Mouse (Mus musculus) intestine, embryonic 14.5 days (tissue): Measurements from ENCODE around the gene Gm11492. TPM values are rescaled to one million over a fixed set of nuclear protein-coding genes. Genes with fewer than 3 reads are reported as not detected.

Experiments used
- ATAC-seq: fragments of 200-750 bp; cut with Nextera tagmentation; replicated peaks from 2 replicates; pipeline ENCODE4 v1.8.0; 2017; ENCODE audit warnings: low read depth, moderate number of reproducible peaks, moderate TSS enrichment, moderate library complexity; ENCODE audit not compliant: low FRiP score, low TSS enrichment
- DNase-seq: peaks from one replicate; pipeline ENCODE4 v3.0.0-alpha.2; 2018; ENCODE audit warnings: low spot score
- H3K27ac ChIP-seq: fragments of 300-500 bp; sonication (generic); 2 replicates; pipeline ENCODE4 v1.5.1; 2014; ENCODE audit warnings: low read depth, mild to moderate bottlenecking, control low read depth
- H3K27me3 ChIP-seq: fragments of 300-500 bp; sonication (generic); replicated peaks from 2 replicates; pipeline ENCODE4 v1.6.1; 2014; ENCODE audit warnings: low read length, control low read depth; ENCODE audit not compliant: control insufficient read depth, insufficient read depth
- H3K36me3 ChIP-seq: fragments of 300-500 bp; sonication (generic); 2 replicates; pipeline ENCODE4 v1.6.1; 2014; ENCODE audit warnings: low read length, control low read depth; ENCODE audit not compliant: control insufficient read depth, insufficient read depth
- H3K4me1 ChIP-seq: fragments of 300-500 bp; sonication (generic); replicated peaks from 2 replicates; pipeline ENCODE4 v1.6.1; 2014; ENCODE audit warnings: low read length, control low read depth, mixed read lengths; ENCODE audit not compliant: control insufficient read depth, insufficient read depth
- H3K4me2 ChIP-seq: fragments of 300-500 bp; sonication (generic); 2 replicates; pipeline ENCODE4 v1.6.1; 2014; ENCODE audit warnings: low read length
- H3K4me3 ChIP-seq: fragments of 300-500 bp; sonication (generic); 2 replicates; pipeline ENCODE4 v1.5.1; 2014; ENCODE audit warnings: low read depth, low read length, control low read depth, mixed read lengths
- H3K9ac ChIP-seq: fragments of 300-500 bp; sonication (generic); 2 replicates; pipeline ENCODE4 v1.6.1; 2014; ENCODE audit warnings: mild to moderate bottlenecking, low read length
- H3K9me3 ChIP-seq: fragments of 300-500 bp; sonication (generic); 2 replicates; pipeline ENCODE4 v1.6.1; 2016; ENCODE audit warnings: low read length, control low read depth; ENCODE audit not compliant: control insufficient read depth
- WGBS: fragments of 180-500 bp; shearing (Covaris S2); extraction: QIAGEN DNeasy Blood & Tissue Kit; methylation state at CpG from one replicate; pipeline ENCODE4 v1.1.7; 2014; 5-methylcytosine and 5-hydroxymethylcytosine counted together
- polyA plus RNA-seq: library from polyadenylated mRNA; unstranded; fragments of >200 nt; fragmentation: Nextera tagmentation; extraction: Ambion mirVana; gene quantifications from 2 replicates; pipeline ENCODE4 v1.2.1, GENCODE M21; 2014

The Gm11492 gene
- polyA plus RNA-seq, 1 experiment from 2014 or later, result not detected

DNA sequence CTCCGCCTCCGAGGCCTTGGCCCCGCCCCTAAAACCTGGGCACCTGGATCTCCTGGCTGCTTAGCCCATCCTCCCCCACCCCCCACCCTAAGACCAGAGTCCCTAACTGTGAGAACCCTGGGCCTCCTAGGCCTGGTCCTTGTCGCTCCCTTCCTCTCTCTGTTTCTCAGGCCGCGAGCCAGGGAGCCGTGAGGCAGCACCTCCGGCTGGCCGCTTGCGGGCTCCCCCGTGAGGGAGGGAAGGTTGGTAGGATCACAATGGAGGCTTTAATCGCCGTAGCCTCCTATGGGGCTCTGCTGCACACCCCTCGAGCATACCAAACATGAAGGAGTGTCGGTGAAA is 25.9 kb downstream of the Gm11492 start:
- 0% methylated on average over 15 of the region's 15 CpGs for WGBS
- H3K9ac ChIP-seq, result peak overlapping the region; percentile 62
- no peak for DNase-seq
- H3K4me3 ChIP-seq, result peak overlapping the region; percentile 84
- H3K36me3 ChIP-seq, result peaks cover 23% of the 10 kb centered on the region; the same call in 1 of the 2 replicates
- no peaks in the 10 kb centered on the region for H3K9me3 ChIP-seq
- peak overlapping the region; percentile 88 for H3K27ac ChIP-seq
- peaks cover 48% of the 10 kb centered on the region for H3K4me1 ChIP-seq
- H3K4me2 ChIP-seq, result peak overlapping the region; percentile 70
- no peak; the same call in 1 of the 2 replicates for ATAC-seq
- H3K27me3 ChIP-seq, result no peaks in the 10 kb centered on the region

DNA sequence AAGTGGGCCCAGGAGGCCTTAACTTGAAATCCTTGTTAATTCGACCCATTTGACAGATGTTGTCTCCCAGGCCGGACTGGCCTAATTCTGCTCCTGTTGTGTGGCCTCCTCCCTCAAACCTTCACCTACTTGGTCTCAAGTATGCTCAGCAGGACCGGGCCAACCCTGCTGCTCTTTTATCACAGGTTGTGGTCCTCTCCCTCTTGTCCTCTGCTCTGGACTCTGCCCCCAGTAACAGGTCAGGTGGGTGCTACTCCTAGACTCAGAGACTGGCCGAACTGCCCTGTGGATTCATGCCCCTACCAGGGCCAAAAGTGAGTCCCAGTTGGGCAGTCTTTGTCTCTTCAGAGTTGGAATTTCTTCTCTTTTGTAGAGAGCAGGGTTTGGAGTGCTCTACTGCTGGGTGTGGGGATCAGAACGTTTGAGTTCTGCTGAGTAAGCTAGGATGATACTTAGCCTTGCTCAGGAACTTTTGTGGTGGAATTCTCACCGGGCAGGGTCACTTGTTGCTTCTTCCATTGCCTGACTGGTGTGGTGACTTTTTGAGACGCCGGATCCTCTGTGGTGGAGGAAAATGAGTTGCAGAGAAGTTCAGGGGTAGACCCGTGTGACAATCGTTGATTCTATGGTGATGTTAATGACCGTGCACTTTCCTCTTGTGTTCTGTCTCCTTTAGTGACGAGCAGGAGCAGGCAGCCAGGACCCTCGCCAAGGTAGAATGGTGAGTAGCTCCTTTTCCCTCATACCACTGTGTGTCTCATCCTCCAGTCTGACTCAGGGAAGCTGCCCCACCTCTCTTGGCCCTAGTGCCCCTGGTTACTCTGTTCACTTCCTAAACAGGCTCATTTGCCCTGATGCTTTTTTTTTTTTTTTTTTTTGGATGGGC is 26.5 kb downstream of the Gm11492 start:
- Histone ChIP-seq H3K36me3 (peaks cover 29% of the 10 kb centered on the region), H3K9me3 (no peaks in the 10 kb centered on the region), H3K27ac (peak overlapping the region; percentile 88), H3K4me3 (peak overlapping the region; percentile 84), H3K4me2 (peak overlapping the region; percentile 70), H3K4me1 (peaks cover 48% of the 10 kb centered on the region), H3K27me3 (no peaks in the 10 kb centered on the region), H3K9ac (peak overlapping the region; percentile 62)
- 34% methylated on average over 13 of the region's 13 CpGs for WGBS
- DNase-seq (no peak), ATAC-seq (no peak)

DNA sequence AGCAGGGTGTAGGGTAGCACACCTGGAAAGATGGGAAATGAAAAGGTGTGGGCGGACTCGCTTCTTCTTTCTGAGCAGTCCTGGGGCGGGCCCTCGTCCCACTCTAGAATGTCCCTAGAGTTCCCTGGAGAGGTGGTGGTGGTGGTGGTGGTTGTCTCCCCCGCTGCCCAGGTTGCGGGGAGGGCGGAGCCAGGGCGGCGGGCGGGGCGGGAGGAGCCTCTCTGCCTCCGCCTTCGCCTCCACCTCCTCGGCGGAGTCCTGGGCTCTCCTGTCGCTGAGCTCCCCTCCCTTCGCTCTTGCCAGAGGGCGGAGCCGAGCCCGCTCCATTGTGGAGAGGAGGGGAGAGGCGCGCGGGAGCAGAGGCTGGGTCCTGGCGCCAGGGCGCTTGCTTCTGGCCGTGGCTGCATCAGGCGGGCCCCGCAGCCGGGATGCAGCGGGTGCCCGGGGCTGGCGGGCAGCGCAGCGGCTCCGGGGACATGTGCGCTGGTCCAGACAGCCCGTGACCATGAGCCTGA is 28.9 kb downstream of the Gm11492 start:
- Histone ChIP-seq H3K27ac (peak overlapping the region; percentile 71), H3K9ac (peak overlapping the region; percentile 81), H3K4me1 (peaks cover 37% of the 10 kb centered on the region), H3K27me3 (no peaks in the 10 kb centered on the region), H3K4me2 (peak overlapping the region; percentile 91), H3K9me3 (no peaks in the 10 kb centered on the region), H3K36me3 (peaks cover 53% of the 10 kb centered on the region), H3K4me3 (peak overlapping the region; percentile 68)
- peak; percentile 59 for ATAC-seq
- WGBS, result 1% methylated on average over 35 of the region's 37 CpGs
- DNase-seq, result peak; percentile 86

DNA sequence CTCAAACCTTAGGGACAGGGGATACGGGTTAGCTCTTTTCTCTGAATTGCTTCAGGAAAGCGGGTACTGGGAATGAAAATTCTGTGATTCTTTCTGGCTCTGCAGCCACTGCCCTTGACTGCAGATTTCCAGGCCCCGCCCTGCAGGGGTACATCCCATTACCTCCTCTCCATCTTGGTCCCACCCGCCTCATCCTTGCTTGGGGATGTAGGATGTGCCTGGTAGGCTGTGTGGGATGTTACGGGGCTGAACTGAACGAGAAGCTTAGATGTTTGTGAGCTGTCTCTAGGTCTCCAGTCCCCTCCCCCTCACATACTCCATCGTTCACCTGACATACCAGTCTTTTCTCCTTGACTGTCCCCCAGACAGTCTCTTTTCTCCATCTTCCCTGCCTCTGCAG is 29.5 kb downstream of the Gm11492 start:
- Histone ChIP-seq H3K27ac (peak overlapping the region; percentile 71), H3K4me3 (peak overlapping the region; percentile 68), H3K9ac (peak overlapping the region; percentile 81), H3K36me3 (peaks cover 59% of the 10 kb centered on the region), H3K4me1 (peaks cover 33% of the 10 kb centered on the region), H3K4me2 (peak overlapping the region; percentile 91), H3K9me3 (no peaks in the 10 kb centered on the region), H3K27me3 (no peaks in the 10 kb centered on the region)
- DNase-seq, result no peak
- 5% methylated on average over 7 of the region's 7 CpGs for WGBS
- no peak for ATAC-seq

DNA sequence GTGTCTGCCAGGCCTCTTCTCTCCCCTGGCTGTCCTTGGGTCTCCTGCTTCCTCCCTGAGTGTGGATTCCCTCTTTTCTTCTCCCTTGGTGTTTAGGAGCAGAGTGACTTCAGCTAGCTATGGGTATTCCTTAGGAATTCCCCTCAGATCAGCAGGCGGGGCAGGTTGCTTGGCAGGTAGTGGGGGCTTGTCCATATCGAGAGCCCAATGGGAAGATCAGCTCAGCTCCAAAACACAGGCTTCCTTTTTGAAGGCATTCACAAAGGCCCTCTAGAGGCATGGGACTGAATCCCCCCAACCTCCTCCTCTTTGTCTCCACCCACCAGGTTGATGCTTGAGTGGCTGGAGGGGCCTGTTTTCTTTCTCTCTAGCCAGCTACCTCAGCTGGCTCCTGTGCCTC is 30.0 kb downstream of the Gm11492 start:
- Histone ChIP-seq H3K4me1 (peaks cover 33% of the 10 kb centered on the region), H3K27ac (no peak overlapping the region), H3K36me3 (peaks cover 63% of the 10 kb centered on the region), H3K27me3 (no peaks in the 10 kb centered on the region), H3K9me3 (no peaks in the 10 kb centered on the region), H3K4me3 (peak overlapping the region; percentile 68), H3K4me2 (peak overlapping the region; percentile 91), H3K9ac (0 out of 2 replicates have a peak overlapping the region, but pooled peaks have one; percentile 81)
- 48% methylated on average over 2 of the region's 2 CpGs for WGBS
- DNase-seq (no peak), ATAC-seq (no peak)

DNA sequence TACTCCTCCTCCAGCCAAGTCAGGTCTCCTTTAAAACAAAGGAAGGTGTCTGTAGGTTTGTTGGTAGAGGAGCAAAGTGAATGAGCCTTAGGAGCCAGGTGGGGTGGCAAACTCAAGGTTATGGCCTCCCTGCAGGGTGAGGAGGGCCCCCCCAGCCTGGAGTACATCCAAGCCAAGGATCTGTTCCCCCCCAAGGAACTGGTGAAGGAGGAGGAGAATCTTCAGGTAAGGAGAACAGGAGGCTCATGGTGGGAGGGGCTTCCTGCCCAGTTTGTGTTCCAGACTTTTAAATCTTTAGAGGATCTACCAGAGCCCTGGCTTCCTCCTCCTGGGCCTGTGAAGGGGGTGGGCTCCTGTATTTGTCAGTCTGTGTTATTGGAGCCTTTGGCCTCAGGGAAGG is 30.6 kb downstream of the Gm11492 start:
- ATAC-seq, result no peak
- H3K27ac ChIP-seq, result no peak overlapping the region
- H3K9me3 ChIP-seq, result no peaks in the 10 kb centered on the region
- DNase-seq, result no peak
- no peak overlapping the region for H3K9ac ChIP-seq
- H3K27me3 ChIP-seq, result no peaks in the 10 kb centered on the region
- H3K4me1 ChIP-seq, result peaks cover 33% of the 10 kb centered on the region
- H3K4me2 ChIP-seq, result peak overlapping the region; percentile 91; the same call in 1 of the 2 replicates
- H3K4me3 ChIP-seq, result no peak overlapping the region
- H3K36me3 ChIP-seq, result peaks cover 69% of the 10 kb centered on the region

DNA sequence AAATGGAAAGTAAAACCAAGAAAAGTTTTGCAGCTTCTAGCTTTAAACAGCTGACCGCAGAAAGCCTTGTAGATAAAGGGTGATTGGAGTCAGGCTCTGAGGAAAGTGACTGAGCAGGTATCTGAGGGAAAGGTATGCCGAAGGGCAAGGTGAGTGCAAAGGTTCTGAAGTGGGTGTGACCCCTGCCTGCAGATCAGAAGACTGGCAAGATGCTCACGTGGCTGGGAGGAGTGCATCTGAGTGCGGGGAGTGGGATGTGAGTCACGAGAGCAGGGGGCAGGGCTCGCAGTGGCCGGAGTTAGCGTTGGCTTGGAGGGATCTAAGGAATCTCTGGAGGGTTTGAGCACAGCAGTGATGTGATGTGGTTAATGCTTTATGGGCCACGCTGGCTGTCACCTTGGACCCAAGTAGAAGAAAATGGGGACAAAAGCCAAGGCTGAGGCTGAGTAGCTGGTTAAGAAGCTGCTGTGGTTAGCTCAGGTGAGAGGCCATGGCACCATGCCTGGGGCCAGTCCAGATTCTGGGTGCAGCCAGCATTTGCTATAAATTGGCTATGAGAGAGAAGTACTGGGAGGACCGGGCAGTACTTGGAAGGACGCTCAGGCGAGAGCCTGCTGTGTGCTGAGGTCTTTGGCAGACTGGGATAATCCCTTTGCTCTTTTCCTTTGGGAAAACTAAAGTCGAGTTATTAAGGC is 33.1 kb downstream of the Gm11492 start:
- Histone ChIP-seq H3K4me3 (no peak overlapping the region), H3K9me3 (no peaks in the 10 kb centered on the region), H3K27ac (no peak overlapping the region), H3K36me3 (peaks cover 82% of the 10 kb centered on the region), H3K4me2 (no peak overlapping the region), H3K4me1 (peaks cover 18% of the 10 kb centered on the region), H3K9ac (no peak overlapping the region), H3K27me3 (no peaks in the 10 kb centered on the region)
- 85% methylated on average over 13 of the region's 13 CpGs for WGBS
- DNase-seq (no peak), ATAC-seq (no peak)

DNA sequence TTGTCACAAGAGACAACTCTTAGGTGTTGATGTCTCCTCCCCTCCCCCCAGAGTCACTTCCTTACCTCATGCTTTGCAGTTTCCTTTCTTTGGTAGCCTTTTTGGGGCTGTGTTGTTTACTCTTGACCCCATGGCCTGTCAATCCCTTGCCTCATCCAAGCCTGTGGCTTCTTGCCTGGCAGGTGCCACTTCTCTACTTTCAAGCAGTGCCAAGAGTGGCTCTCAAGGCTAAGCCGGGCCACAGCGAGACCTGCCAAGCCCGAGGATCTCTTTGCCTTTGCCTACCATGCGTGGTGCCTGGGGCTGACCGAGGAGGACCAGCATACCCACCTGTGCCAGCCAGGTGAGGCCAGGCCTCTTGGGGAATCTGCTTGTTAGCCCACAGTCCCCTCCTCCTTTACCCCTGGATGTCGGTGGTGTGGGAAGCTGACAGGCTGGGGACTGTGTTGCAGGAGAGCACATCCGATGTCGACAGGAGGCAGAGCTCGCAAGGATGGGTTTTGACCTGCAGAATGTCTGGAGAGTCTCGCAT is 33.9 kb downstream of the Gm11492 start:
- 92% methylated on average over 10 of the region's 10 CpGs for WGBS
- no peak for ATAC-seq
- no peaks in the 10 kb centered on the region for H3K27me3 ChIP-seq
- H3K27ac ChIP-seq, result no peak overlapping the region
- peaks cover 13% of the 10 kb centered on the region for H3K4me1 ChIP-seq
- H3K9me3 ChIP-seq, result no peaks in the 10 kb centered on the region
- no peak overlapping the region for H3K4me2 ChIP-seq
- no peak for DNase-seq
- no peak overlapping the region for H3K4me3 ChIP-seq
- no peak overlapping the region for H3K9ac ChIP-seq
- peaks cover 88% of the 10 kb centered on the region for H3K36me3 ChIP-seq
